Mouse (Mus musculus): ENCODE measurements around the gene Heg1. TPM values are rescaled to one million over a fixed set of nuclear protein-coding genes. Genes with fewer than 3 reads are reported as not detected.

Heg1 gene
- polyA plus RNA-seq, 1 experiment from 2014 or later, result 21.3 TPM

DNA sequence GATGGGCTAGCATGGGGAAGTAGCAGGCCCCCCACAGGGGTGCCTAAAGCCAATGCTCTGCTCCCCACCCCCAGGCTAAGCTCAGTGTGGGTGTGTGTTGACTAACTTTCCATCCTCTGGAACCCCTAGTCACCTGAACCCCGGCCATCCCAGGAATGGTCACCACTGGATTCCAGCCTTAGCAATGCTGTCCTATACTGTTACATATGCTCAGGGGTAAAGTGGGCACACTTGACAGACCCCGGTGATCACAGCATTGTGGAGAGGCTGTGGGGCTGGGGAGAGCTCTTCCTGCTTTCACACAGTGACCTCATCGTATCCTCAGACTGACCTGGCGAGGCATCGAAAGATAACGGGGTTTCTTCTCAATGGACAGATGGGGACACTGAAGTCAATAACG, 3.9 kb upstream of the Heg1 start:
- ATAC-seq, result no peak
- Histone ChIP-seq H3K36me3 (ENCODE audit: poor library complexity, severe bottlenecking) (no peaks in the 10 kb centered on the region), H3K4me2 (no peak overlapping the region), H3K27ac (no peak overlapping the region), H3K27me3 (no peaks in the 10 kb centered on the region), H3K9me3 (replicated peaks) (no peaks in the 10 kb centered on the region), H3K4me1 (peaks cover 21% of the 10 kb centered on the region), H3K9ac (no peak overlapping the region), H3K4me3 (no peak overlapping the region)
- WGBS, result 85% methylated on average over 7 of the region's 7 CpGs

GRCm38 (mm10) chr16:33680816-33681215, 3.4 kb upstream of the Heg1 start:
- no peaks in the 10 kb centered on the region for H3K36me3 ChIP-seq (ENCODE audit: poor library complexity, severe bottlenecking)
- H3K4me2 ChIP-seq, result no peak overlapping the region
- H3K27me3 ChIP-seq, result no peaks in the 10 kb centered on the region
- H3K9me3 ChIP-seq (replicated peaks), result no peaks in the 10 kb centered on the region
- H3K4me1 ChIP-seq, result peaks cover 26% of the 10 kb centered on the region
- no peak for ATAC-seq
- 70% methylated on average over 10 of the region's 10 CpGs for WGBS
- H3K9ac ChIP-seq, result no peak overlapping the region
- no peak overlapping the region for H3K4me3 ChIP-seq
- H3K27ac ChIP-seq, result no peak overlapping the region

DNA sequence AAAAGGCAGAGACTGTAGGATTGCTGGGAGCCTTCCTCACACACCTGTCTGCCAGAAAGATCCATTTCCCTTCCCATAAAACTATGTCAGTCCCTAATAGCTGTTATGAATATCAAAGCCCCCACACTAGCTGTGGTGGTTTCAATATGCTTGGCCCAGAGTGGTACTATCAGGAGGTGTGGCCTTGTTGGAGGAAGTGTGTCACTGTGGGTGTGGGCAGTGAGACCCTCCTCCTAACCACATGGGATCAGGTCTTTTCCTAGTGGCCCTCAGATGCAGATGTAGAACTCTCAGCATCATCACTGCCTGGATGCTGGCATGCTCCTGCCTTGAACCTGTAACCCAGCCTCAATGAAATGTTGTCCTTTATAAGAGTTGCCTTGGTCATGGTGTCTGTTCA, 2.5 kb upstream of the Heg1 start:
- Histone ChIP-seq H3K4me2 (no peak overlapping the region), H3K4me1 (peaks cover 31% of the 10 kb centered on the region), H3K9ac (no peak overlapping the region), H3K4me3 (no peak overlapping the region), H3K36me3 (ENCODE audit: poor library complexity, severe bottlenecking) (no peaks in the 10 kb centered on the region), H3K9me3 (replicated peaks) (no peaks in the 10 kb centered on the region), H3K27me3 (no peaks in the 10 kb centered on the region), H3K27ac (no peak overlapping the region)
- no peak for ATAC-seq

DNA sequence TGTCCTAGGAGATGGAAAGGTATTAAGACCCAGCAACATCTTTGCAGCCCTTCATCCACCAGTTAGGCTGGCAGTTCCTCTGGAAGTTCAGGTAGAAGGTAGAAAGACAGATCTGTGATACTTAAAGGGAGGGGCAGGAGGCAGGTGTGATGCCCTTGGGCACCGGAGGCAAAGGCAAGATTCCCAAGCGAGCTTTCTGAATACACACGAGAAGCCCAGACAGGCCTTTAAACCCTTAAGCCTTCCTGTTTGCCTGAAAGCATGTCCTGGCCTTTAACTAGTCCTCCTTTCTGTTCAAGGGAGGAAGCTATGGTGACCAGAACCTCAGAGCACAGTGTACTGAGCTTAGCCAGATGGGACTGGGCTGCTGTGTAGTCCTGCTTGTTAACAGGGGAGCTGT, 1.5 kb upstream of the Heg1 start:
- no peak for ATAC-seq
- Histone ChIP-seq H3K4me3 (no peak overlapping the region), H3K27me3 (no peaks in the 10 kb centered on the region), H3K36me3 (ENCODE audit: poor library complexity, severe bottlenecking) (no peaks in the 10 kb centered on the region), H3K4me2 (no peak overlapping the region), H3K9me3 (replicated peaks) (no peaks in the 10 kb centered on the region), H3K9ac (no peak overlapping the region), H3K4me1 (peaks cover 37% of the 10 kb centered on the region), H3K27ac (no peak overlapping the region)
- 72% methylated on average over 3 of the region's 3 CpGs for WGBS

DNA sequence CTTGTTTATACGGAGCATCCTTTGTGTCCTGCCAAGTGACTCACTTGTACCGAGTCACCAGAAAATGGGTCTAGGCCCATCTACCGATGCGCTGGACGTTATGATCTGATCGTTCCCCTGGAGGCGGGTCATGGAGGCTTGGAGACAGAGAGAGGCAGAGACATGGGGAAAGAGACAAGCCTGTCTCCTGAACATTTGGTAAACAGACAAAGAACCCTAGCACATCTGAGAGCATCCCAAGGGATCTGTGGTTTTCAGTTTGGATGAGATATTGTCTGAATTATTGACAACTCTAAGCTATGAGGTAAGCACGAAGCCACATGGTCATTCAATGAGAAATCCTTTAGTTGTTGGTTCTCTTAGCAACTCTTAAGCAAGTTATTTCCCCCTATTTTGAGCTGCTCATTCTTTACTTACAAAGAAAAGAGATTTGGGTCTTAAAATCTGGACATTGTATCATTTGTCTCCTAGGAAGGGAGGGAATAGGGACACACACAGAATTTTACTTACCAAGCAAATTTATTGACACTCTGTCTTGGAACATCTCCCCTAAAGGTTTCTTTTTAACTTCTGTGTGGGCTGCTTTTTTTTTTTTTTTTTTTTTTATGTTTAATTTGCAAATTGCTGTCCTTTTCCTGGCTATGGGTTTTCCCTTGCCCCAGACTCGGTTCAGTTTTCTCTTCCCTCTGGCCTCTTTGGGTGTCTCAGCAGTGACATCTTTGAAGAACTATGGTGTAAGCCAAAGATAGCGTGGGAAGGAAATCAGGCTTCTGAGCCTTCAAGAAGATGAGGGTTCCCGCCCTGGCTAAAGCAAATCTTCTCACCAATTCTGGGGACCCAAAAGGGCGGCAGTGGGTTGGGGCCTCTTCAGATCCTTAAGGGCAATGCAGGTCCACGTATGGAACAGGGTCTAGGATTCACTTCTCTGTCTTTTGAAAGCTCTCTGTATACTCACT, 686 bp upstream of the Heg1 start:
- WGBS, result 64% methylated on average over 13 of the region's 13 CpGs
- H3K4me1 ChIP-seq, result peaks cover 43% of the 10 kb centered on the region

GRCm38 (mm10) chr16:33684703-33685701, 832 bp downstream of the Heg1 start:
- peaks cover 55% of the 10 kb centered on the region for H3K4me1 ChIP-seq
- WGBS, result under 1% methylated on average over 46 of the region's 46 CpGs
- ATAC-seq, result peak; percentile 63

More for the DNA sequence above, 686 bp upstream of the Heg1 start:
- H3K4me2 ChIP-seq, result peak overlapping the region; percentile 82
- H3K9ac ChIP-seq, result peak overlapping the region; percentile 98
- no peaks in the 10 kb centered on the region for H3K27me3 ChIP-seq
- H3K36me3 ChIP-seq (ENCODE audit: poor library complexity, severe bottlenecking), result peaks cover 1% of the 10 kb centered on the region; the same call in 1 of the 2 replicates
- peak overlapping the region; percentile 78; the same call in 1 of the 2 replicates for H3K27ac ChIP-seq
- H3K4me3 ChIP-seq, result peak overlapping the region; percentile 92
- H3K9me3 ChIP-seq (replicated peaks), result no peaks in the 10 kb centered on the region
- ATAC-seq, result peak; percentile 44

DNA sequence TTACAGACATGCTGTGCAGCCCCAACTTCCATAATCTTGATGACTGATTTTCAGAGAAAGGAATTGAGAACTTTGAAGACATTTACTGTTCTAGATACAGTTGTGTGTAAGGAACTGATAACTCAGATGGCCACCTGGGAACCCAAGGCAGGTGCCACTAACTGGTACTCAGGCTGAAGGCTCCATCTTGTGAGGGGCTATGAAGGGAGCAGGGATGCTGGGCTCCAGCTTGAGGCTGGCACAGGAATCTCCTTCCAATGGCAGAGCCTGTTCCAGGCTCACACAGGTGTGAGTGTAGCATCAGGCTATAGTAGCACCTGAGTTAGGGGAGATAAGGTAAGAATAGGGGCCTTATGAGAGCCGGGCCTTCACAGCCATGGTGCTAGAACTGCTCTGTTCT, 1.9 kb downstream of the Heg1 start:
- no peak for ATAC-seq
- no peaks in the 10 kb centered on the region for H3K9me3 ChIP-seq (replicated peaks)
- peaks cover 4% of the 10 kb centered on the region; the same call in 1 of the 2 replicates for H3K36me3 ChIP-seq (ENCODE audit: poor library complexity, severe bottlenecking)
- H3K4me1 ChIP-seq, result peaks cover 60% of the 10 kb centered on the region
- no peaks in the 10 kb centered on the region for H3K27me3 ChIP-seq
- peak overlapping the region; percentile 78 for H3K27ac ChIP-seq
- H3K9ac ChIP-seq, result peak overlapping the region; percentile 98
- 64% methylated on average over 1 of the region's 1 CpGs for WGBS
- H3K4me3 ChIP-seq, result peak overlapping the region; percentile 92
- H3K4me2 ChIP-seq, result peak overlapping the region; percentile 82

More at GRCm38 (mm10) chr16:33684703-33685701, 832 bp downstream of the Heg1 start:
- Histone ChIP-seq H3K36me3 (ENCODE audit: poor library complexity, severe bottlenecking) (peaks cover 4% of the 10 kb centered on the region; the same call in 1 of the 2 replicates), H3K27me3 (no peaks in the 10 kb centered on the region), H3K27ac (peak overlapping the region; percentile 78), H3K4me3 (peak overlapping the region; percentile 92), H3K9ac (peak overlapping the region; percentile 98), H3K4me2 (peak overlapping the region; percentile 82), H3K9me3 (replicated peaks) (no peaks in the 10 kb centered on the region)

DNA sequence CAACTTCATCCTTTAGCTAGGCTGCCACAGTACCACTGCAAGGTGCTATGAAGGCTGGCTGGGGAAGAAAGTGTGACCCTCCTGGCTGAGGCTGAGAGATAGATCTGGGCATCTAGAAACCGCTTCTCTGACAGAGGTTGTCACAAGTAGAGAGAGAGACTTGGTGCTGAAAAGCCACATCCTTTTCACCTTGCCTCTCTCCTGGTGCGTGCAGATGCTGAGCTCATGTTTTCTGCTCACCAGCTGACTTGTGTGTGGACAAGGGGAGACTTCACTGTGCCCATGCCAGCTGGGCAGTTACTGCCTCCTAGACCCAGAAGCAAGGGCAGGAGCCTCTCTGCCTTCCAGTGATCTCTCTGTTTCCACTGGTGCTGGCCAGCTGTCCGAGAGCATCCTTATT, 3.6 kb downstream of the Heg1 start:
- peak overlapping the region; percentile 78 for H3K27ac ChIP-seq
- H3K4me2 ChIP-seq, result peak overlapping the region; percentile 82
- H3K36me3 ChIP-seq (ENCODE audit: poor library complexity, severe bottlenecking), result peaks cover 4% of the 10 kb centered on the region; the same call in 1 of the 2 replicates
- ATAC-seq, result no peak
- peaks cover 76% of the 10 kb centered on the region for H3K4me1 ChIP-seq
- H3K27me3 ChIP-seq, result no peaks in the 10 kb centered on the region
- H3K9me3 ChIP-seq (replicated peaks), result no peaks in the 10 kb centered on the region
- H3K9ac ChIP-seq, result peak overlapping the region; percentile 98
- peak overlapping the region; percentile 92 for H3K4me3 ChIP-seq
- WGBS, result 74% methylated on average over 3 of the region's 3 CpGs

GRCm38 (mm10) chr16:33690975-33691747, 7.0 kb downstream of the Heg1 start:
- H3K4me3 ChIP-seq, result no peak overlapping the region
- no peak; the same call in 1 of the 2 replicates for ATAC-seq

DNA sequence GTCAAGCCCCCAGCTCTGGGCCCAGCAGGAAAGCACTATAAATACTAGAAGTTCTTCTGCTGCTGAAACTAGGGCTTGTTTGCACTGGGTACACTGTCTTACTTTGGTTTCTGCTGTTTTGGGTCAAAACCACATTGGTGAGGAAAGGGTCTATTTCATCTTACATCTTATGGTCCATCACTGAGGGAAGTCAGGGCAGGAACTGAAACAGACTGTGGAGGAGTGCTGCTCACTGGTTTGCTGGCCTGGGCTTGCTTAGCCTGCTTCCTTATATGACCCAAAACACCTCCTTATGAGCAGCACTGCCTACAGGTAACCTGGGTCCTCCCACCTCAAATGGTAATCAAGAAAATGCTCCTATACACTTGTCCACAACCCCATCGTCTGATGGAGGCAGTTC, 9.4 kb downstream of the Heg1 start:
- ATAC-seq, result no peak
- H3K4me2 ChIP-seq, result no peak overlapping the region
- no peaks in the 10 kb centered on the region for H3K27me3 ChIP-seq
- H3K9ac ChIP-seq, result no peak overlapping the region
- H3K9me3 ChIP-seq (replicated peaks), result no peaks in the 10 kb centered on the region
- no peak overlapping the region for H3K4me3 ChIP-seq
- H3K4me1 ChIP-seq, result peaks cover 89% of the 10 kb centered on the region
- peak overlapping the region; percentile 48; the same call in 1 of the 2 replicates for H3K27ac ChIP-seq
- whole genome bisulfite sequencing, result 82% methylated on average over 1 of the region's 1 CpGs
- H3K36me3 ChIP-seq (ENCODE audit: poor library complexity, severe bottlenecking), result peaks cover 10% of the 10 kb centered on the region

More at GRCm38 (mm10) chr16:33690975-33691747, 7.0 kb downstream of the Heg1 start:
- H3K27me3 ChIP-seq, result no peaks in the 10 kb centered on the region
- 84% methylated on average over 6 of the region's 6 CpGs for WGBS
- H3K4me2 ChIP-seq, result peak overlapping the region; percentile 28; the same call in 1 of the 2 replicates
- peak overlapping the region; percentile 72 for H3K27ac ChIP-seq
- H3K9me3 ChIP-seq (replicated peaks), result no peaks in the 10 kb centered on the region
- H3K36me3 ChIP-seq (ENCODE audit: poor library complexity, severe bottlenecking), result peaks cover 12% of the 10 kb centered on the region
- no peak overlapping the region for H3K9ac ChIP-seq
- H3K4me1 ChIP-seq, result peaks cover 87% of the 10 kb centered on the region
